Mouse (Mus musculus) limb, embryonic 15.5 days (tissue): ENCODE results near the gene Pear1. TPM values are rescaled to one million over a fixed set of nuclear protein-coding genes. Genes with fewer than 3 reads are reported as not detected.
A peak's percentile ranks its signal among the peaks of the same experiment; 100 is the strongest.

Source experiments
- ATAC-seq: fragments of 200-750 bp; cut with Nextera tagmentation; 2 replicates; pipeline ENCODE4 v1.8.0; 2017; ENCODE audit warnings: low read depth, moderate TSS enrichment; ENCODE audit not compliant: insufficient number of reproducible peaks, low FRiP score, low TSS enrichment
- H3K27ac ChIP-seq: fragments of 300-500 bp; sonication (generic); 2 replicates; pipeline ENCODE4 v1.5.1; 2015; ENCODE audit warnings: moderate library complexity, mild to moderate bottlenecking, inconsistent platforms
- H3K27me3 ChIP-seq: fragments of 300-500 bp; sonication (generic); 2 replicates; pipeline ENCODE4 v1.6.1; 2015; ENCODE audit warnings: inconsistent platforms
- H3K36me3 ChIP-seq: fragments of 300-500 bp; sonication (generic); 2 replicates; pipeline ENCODE4 v1.6.1; 2015; ENCODE audit warnings: inconsistent platforms
- H3K4me1 ChIP-seq: fragments of 300-500 bp; sonication (generic); 2 replicates; pipeline ENCODE4 v1.6.1; 2015; ENCODE audit warnings: inconsistent platforms
- H3K4me2 ChIP-seq: fragments of 300-500 bp; sonication (generic); 2 replicates; pipeline ENCODE4 v1.6.1; 2015; ENCODE audit warnings: mild to moderate bottlenecking, inconsistent platforms
- H3K4me3 ChIP-seq: fragments of 300-500 bp; sonication (generic); 2 replicates; pipeline ENCODE4 v1.5.1; 2015; ENCODE audit warnings: mild to moderate bottlenecking, inconsistent platforms
- H3K9ac ChIP-seq: fragments of 300-500 bp; sonication (generic); 2 replicates; pipeline ENCODE4 v1.6.1; 2015; ENCODE audit warnings: inconsistent platforms
- H3K9me3 ChIP-seq: fragments of 300-500 bp; sonication (generic); 2 replicates; pipeline ENCODE4 v1.6.1; 2016; ENCODE audit warnings: inconsistent platforms
- WGBS: fragments of 180-500 bp; shearing (Covaris S2); methylation state at CpG from one replicate; pipeline ENCODE4 v1.1.7; 2015; 5-methylcytosine and 5-hydroxymethylcytosine counted together
- polyA plus RNA-seq: library from polyadenylated mRNA; unstranded; fragments of >200 nt; fragmentation: Nextera tagmentation; extraction: Ambion mirVana; gene quantifications from 2 replicates; pipeline ENCODE4 v1.2.1, GENCODE M21; 2015

Pear1 gene
- polyA plus RNA-seq, 1 experiment from 2014 or later, result 24.6 TPM

DNA sequence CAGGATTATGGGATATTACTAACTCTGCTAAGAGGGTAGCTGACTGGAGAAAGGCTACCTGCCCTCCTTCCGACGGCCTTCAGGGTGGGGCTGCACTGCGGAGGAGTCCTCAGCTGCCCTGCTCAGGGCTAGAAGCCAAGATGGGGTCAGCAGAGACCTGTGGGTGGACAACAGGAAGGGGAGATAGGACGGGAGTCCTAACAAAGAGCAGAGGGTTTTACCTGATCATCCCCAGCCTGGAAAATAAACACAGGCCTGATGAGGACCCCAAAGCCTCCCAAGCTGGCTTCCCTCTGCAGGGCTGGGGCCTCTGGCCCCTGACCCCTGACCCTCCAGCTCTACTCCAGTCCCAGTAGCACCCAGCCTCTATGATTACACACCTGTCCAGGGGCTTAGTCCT lies 60.9 kb downstream of the Pear1 start:
- Histone ChIP-seq H3K4me2 (peak overlapping the region; percentile 37), H3K36me3 (no peaks in the 10 kb centered on the region), H3K4me3 (peak overlapping the region; percentile 3; the same call in 1 of the 2 replicates), H3K9ac (no peak overlapping the region), H3K9me3 (no peaks in the 10 kb centered on the region), H3K27ac (peak overlapping the region; percentile 90), H3K4me1 (peaks cover 67% of the 10 kb centered on the region), H3K27me3 (no peaks in the 10 kb centered on the region)
- no peak for ATAC-seq
- 43% methylated on average over 4 of the region's 4 CpGs for WGBS

- ATAC-seq, result no peak
- peaks cover 4% of the 10 kb centered on the region; the same call in 1 of the 2 replicates for H3K27me3 ChIP-seq
- no peaks in the 10 kb centered on the region for H3K36me3 ChIP-seq
- H3K9me3 ChIP-seq, result no peaks in the 10 kb centered on the region
- H3K4me3 ChIP-seq, result no peak overlapping the region
- peak overlapping the region; percentile 54 for H3K27ac ChIP-seq
- no peak overlapping the region for H3K4me2 ChIP-seq
- 41% methylated on average over 20 of the region's 20 CpGs for WGBS
- peaks cover 52% of the 10 kb centered on the region for H3K4me1 ChIP-seq
- no peak overlapping the region for H3K9ac ChIP-seq
Observed at GRCm38 (mm10) chr3:87761408-87762375, 62.4 kb downstream of the Pear1 start.

DNA sequence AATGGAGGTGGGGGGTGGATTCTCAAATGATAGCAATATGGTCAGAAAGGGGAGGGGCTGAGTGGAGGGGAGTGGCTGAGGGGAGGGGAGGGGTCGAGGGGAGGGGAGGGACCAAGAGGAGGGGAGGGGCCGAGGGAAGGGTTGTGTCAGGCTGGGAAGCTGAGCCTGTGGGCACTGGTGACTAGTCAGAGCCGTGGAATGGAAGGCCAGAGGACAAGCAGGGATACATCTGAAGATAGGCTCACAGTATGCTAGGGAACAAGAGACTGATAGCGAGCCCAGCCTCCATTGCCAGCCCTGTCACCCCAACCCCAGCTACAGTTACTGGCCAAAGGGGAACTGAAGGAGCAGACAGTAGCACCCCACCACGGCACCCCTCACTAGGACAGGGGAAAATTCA lies 65.5 kb downstream of the Pear1 start:
- no peak for ATAC-seq
- no peak overlapping the region for H3K4me3 ChIP-seq
- H3K27me3 ChIP-seq, result peaks cover 4% of the 10 kb centered on the region; the same call in 1 of the 2 replicates
- H3K9me3 ChIP-seq, result no peaks in the 10 kb centered on the region
- 71% methylated on average over 3 of the region's 5 CpGs for WGBS
- no peak overlapping the region for H3K4me2 ChIP-seq
- H3K9ac ChIP-seq, result no peak overlapping the region
- peaks cover 9% of the 10 kb centered on the region; the same call in 1 of the 2 replicates for H3K36me3 ChIP-seq
- H3K27ac ChIP-seq, result no peak overlapping the region
- peaks cover 35% of the 10 kb centered on the region for H3K4me1 ChIP-seq

DNA sequence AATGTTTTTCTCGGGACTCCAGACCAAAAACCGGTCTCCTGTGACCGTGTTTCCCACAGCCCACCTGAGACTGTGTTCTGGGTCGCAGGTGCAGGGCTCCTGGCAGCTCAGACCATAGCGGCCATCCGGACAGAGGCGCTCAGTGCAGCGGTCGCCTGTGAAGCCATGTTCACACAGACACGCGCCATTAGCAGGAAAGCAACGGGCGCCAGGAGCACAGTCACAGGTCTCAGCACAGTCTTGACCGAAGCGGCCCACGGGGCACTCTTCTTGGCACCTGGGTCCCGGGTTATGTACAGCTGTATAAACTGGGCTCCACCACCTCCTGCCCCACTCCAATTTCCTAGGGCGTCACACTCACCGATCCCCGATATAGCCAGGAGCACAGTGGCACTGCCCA lies 67.6 kb downstream of the Pear1 start:
- peaks cover 14% of the 10 kb centered on the region for H3K4me1 ChIP-seq
- H3K9me3 ChIP-seq, result no peaks in the 10 kb centered on the region
- ATAC-seq, result no peak
- 54% methylated on average over 20 of the region's 20 CpGs for WGBS
- H3K4me2 ChIP-seq, result peak overlapping the region; percentile 46; the same call in 1 of the 2 replicates
- no peak overlapping the region for H3K27ac ChIP-seq
- no peak overlapping the region for H3K9ac ChIP-seq
- peaks cover 25% of the 10 kb centered on the region for H3K36me3 ChIP-seq
- no peak overlapping the region for H3K4me3 ChIP-seq
- H3K27me3 ChIP-seq, result peaks cover 4% of the 10 kb centered on the region; the same call in 1 of the 2 replicates

- 3% methylated on average over 24 of the region's 24 CpGs for WGBS
- Histone ChIP-seq H3K4me2 (peak overlapping the region; percentile 46), H3K4me3 (peak overlapping the region; percentile 11), H3K9ac (no peak overlapping the region), H3K27ac (no peak overlapping the region), H3K4me1 (peaks cover 10% of the 10 kb centered on the region), H3K9me3 (no peaks in the 10 kb centered on the region), H3K27me3 (peaks cover 4% of the 10 kb centered on the region; the same call in 1 of the 2 replicates), H3K36me3 (peaks cover 30% of the 10 kb centered on the region)
- ATAC-seq, result peak; percentile 70; the same call in 1 of the 2 replicates
Observed at GRCm38 (mm10) chr3:87755964-87756363, 68.1 kb downstream of the Pear1 start.

DNA sequence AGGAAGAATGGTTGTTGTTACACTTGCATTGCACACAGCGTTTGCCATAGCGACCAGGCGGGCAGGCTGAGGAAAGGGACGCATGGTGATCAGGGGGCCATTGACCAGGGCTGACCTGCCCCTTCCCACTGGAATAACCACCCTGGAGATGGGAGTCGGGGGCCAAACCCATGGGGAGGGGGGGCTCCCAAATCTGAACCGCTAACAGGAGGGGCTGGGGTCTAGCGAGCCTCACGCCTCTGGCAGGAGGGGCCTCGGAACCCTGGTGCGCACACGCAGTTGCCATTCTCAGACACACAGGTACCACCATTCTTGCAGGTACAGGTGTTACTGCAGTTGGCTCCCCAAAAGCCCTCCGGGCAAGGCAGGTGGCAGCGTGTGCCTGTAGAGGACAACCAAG lies 70.3 kb downstream of the Pear1 start:
- peaks cover 4% of the 10 kb centered on the region; the same call in 1 of the 2 replicates for H3K27me3 ChIP-seq
- peaks cover 10% of the 10 kb centered on the region for H3K4me1 ChIP-seq
- H3K27ac ChIP-seq, result no peak overlapping the region
- no peak for ATAC-seq
- H3K4me2 ChIP-seq, result no peak overlapping the region
- no peak overlapping the region for H3K9ac ChIP-seq
- peaks cover 41% of the 10 kb centered on the region for H3K36me3 ChIP-seq
- H3K4me3 ChIP-seq, result no peak overlapping the region
- no peaks in the 10 kb centered on the region for H3K9me3 ChIP-seq
- WGBS, result 82% methylated on average over 13 of the region's 13 CpGs

GRCm38 (mm10) chr3:87752567-87752966 lies 71.5 kb downstream of the Pear1 start:
- Histone ChIP-seq H3K36me3 (peaks cover 41% of the 10 kb centered on the region), H3K9ac (no peak overlapping the region), H3K9me3 (no peaks in the 10 kb centered on the region), H3K27ac (no peak overlapping the region), H3K4me2 (no peak overlapping the region), H3K4me3 (no peak overlapping the region), H3K27me3 (peaks cover 4% of the 10 kb centered on the region; the same call in 1 of the 2 replicates), H3K4me1 (peaks cover 15% of the 10 kb centered on the region)
- ATAC-seq, result no peak
- WGBS, result 96% methylated on average over 3 of the region's 3 CpGs

GRCm38 (mm10) chr3:87749977-87750376 lies 74.1 kb downstream of the Pear1 start:
- peaks cover 15% of the 10 kb centered on the region for H3K4me1 ChIP-seq
- H3K4me2 ChIP-seq, result no peak overlapping the region
- H3K4me3 ChIP-seq, result no peak overlapping the region
- H3K9ac ChIP-seq, result no peak overlapping the region
- H3K9me3 ChIP-seq, result no peaks in the 10 kb centered on the region
- peaks cover 41% of the 10 kb centered on the region for H3K36me3 ChIP-seq
- ATAC-seq, result no peak
- H3K27ac ChIP-seq, result no peak overlapping the region
- 92% methylated on average over 12 of the region's 12 CpGs for whole genome bisulfite sequencing
- H3K27me3 ChIP-seq, result no peaks in the 10 kb centered on the region

GRCm38 (mm10) chr3:87749036-87749435 lies 75.1 kb downstream of the Pear1 start:
- Histone ChIP-seq H3K4me3 (no peak overlapping the region), H3K4me2 (no peak overlapping the region), H3K36me3 (peaks cover 35% of the 10 kb centered on the region), H3K9ac (no peak overlapping the region), H3K27me3 (no peaks in the 10 kb centered on the region), H3K4me1 (peaks cover 15% of the 10 kb centered on the region), H3K27ac (no peak overlapping the region), H3K9me3 (no peaks in the 10 kb centered on the region)
- 18% methylated on average over 5 of the region's 5 CpGs for WGBS
- no peak for ATAC-seq

DNA sequence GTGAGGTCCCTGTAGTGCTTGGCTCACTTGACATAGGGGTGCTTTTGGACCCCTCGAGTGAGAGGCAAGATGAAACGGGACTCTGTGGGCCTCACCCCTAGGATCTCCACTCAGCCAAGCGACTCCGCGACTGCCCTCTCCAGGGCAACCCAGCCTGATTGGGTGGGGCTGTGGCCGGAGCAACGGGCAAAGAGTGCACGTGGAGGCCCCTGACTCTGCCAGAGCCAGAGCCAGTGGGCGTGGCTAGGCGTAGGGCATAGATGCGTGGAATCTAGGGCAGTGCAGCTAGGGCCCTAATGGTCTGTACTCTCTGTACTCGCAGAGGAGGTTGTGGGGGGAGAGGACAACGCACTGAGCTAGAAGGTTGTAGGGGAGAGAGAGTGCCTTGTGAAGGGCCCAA lies 75.7 kb downstream of the Pear1 start, which contains the start of gene Lrrc71:
Gene Lrrc71 (minus strand): TSS at position 195 of the 400 bp plus-strand sequence.
- H3K9ac ChIP-seq, result no peak within 1 kb of the TSS
- H3K36me3 ChIP-seq, result peaks cover 31% of the 10 kb centered on the region
- no peak within 1 kb of the TSS for H3K27ac ChIP-seq
- WGBS, result 50% methylated on average over 13 of the region's 13 CpGs
- H3K27me3 ChIP-seq, result no peaks in the 10 kb centered on the region
- ATAC-seq, result no peak
- no peak within 1 kb of the TSS for H3K4me2 ChIP-seq
- no peak within 1 kb of the TSS for H3K4me3 ChIP-seq
- peaks cover 15% of the 10 kb centered on the region for H3K4me1 ChIP-seq
- H3K9me3 ChIP-seq, result no peaks in the 10 kb centered on the region

DNA sequence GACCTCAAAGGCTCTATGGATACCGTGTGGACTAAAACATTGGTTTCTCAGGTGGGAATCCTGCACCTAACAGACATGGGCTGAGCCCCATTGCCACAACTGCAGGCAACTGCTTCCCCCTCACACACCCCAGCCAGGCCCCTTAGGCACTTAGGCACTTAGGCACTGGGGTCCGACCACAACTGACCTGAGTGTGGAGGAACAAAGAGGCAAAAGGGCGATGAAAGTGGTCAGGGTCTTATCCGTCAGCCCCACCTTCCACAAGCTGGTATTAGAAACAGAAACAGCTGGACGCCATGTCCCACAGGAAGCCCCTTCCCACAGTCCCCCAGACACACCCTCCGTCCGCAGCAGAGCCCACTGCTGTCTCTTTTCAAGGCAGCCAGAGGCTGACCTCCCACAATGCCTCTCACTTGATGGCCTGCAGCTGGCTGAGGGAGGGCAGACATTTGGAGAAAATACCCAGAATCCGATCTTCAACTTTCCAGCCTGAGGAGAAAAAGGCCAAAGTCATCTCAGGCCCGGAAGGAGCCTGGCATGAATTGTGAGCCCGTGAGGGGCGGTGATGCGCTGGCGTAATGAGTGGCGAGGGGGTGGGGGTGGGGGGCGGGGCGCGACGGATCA lies 79.0 kb downstream of the Pear1 start:
- Histone ChIP-seq H3K4me1 (peaks cover 15% of the 10 kb centered on the region), H3K36me3 (peaks cover 5% of the 10 kb centered on the region), H3K9me3 (no peaks in the 10 kb centered on the region), H3K27me3 (no peaks in the 10 kb centered on the region), H3K4me3 (no peak overlapping the region; the same call in 1 of the 2 replicates), H3K4me2 (peak overlapping the region; percentile 36), H3K27ac (no peak overlapping the region), H3K9ac (no peak overlapping the region)
- 21% methylated on average over 18 of the region's 18 CpGs for WGBS
- ATAC-seq, result no peak

DNA sequence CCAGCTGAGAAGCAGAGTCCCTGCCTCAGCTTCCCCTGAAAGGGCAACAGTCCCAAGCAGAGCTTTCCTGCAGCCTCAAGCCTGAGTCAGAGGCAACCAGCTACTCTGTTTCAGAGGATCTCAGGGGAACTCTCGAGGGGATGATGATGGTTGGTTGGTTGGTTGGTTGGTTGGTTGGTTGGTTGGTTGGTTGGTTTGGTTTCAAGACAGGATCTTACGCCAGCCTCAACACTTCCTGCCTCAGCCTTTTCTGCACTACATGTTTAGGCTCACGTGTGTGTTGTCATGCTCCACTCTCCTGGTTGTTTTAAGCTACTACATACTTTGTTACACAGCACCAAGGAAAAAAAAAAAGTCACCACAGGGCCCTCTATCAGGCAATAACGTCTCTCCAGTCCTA lies 80.2 kb downstream of the Pear1 start:
- H3K4me1 ChIP-seq, result peaks cover 15% of the 10 kb centered on the region
- H3K9ac ChIP-seq, result no peak overlapping the region
- no peak overlapping the region for H3K4me3 ChIP-seq
- 83% methylated on average over 4 of the region's 4 CpGs for WGBS
- H3K9me3 ChIP-seq, result no peaks in the 10 kb centered on the region
- no peak for ATAC-seq
- no peaks in the 10 kb centered on the region for H3K27me3 ChIP-seq
- no peak overlapping the region for H3K4me2 ChIP-seq
- H3K27ac ChIP-seq, result no peak overlapping the region
- peaks cover 4% of the 10 kb centered on the region for H3K36me3 ChIP-seq
